Mouse (Mus musculus) heart, embryonic 11.5 days (tissue): ENCODE measurements at regions not wholly inside any gene's neighbourhood (a gene's known extent, or its start where the extent isn't known, plus 50 kb on each side); places are given as distances from the start of the nearest gene placed in this dataset.

Experiments used
- ATAC-seq: fragments of 200-750 bp; cut with Nextera tagmentation; replicated peaks from 2 replicates; pipeline ENCODE4 v1.8.0; 2017; ENCODE audit warnings: moderate library complexity; ENCODE audit not compliant: insufficient number of reproducible peaks, low FRiP score, low TSS enrichment
- H3K27ac ChIP-seq: fragments of 300-500 bp; sonication (generic); 2 replicates; pipeline ENCODE4 v1.5.1; 2014; ENCODE audit warnings: mild to moderate bottlenecking, low read depth, low read length
- H3K27me3 ChIP-seq: fragments of 300-500 bp; sonication (generic); 2 replicates; pipeline ENCODE4 v1.6.1; 2014; ENCODE audit warnings: mild to moderate bottlenecking, low read length, mixed read lengths; ENCODE audit not compliant: control insufficient read depth, insufficient read depth
- H3K36me3 ChIP-seq: fragments of 300-500 bp; sonication (generic); 2 replicates; pipeline ENCODE4 v1.6.1; 2014; ENCODE audit warnings: mild to moderate bottlenecking, low read length, moderate library complexity, mixed read lengths; ENCODE audit not compliant: control insufficient read depth, insufficient read depth
- H3K4me1 ChIP-seq: fragments of 300-500 bp; sonication (generic); 2 replicates; pipeline ENCODE4 v1.6.1; 2014; ENCODE audit warnings: low read length; ENCODE audit not compliant: control insufficient read depth, insufficient read depth
- H3K4me2 ChIP-seq: fragments of 300-500 bp; sonication (generic); 2 replicates; pipeline ENCODE4 v1.6.1; 2014; ENCODE audit warnings: mild to moderate bottlenecking, moderate library complexity
- H3K4me3 ChIP-seq: fragments of 300-500 bp; sonication (generic); 2 replicates; pipeline ENCODE4 v1.5.1; 2014; ENCODE audit warnings: low read depth, low read length
- H3K9ac ChIP-seq: fragments of 300-500 bp; sonication (generic); 2 replicates; pipeline ENCODE4 v1.6.1; 2014; ENCODE audit warnings: mild to moderate bottlenecking, low read depth, low read length, moderate library complexity
- H3K9me3 ChIP-seq: fragments of 300-500 bp; sonication (generic); replicated peaks from 2 replicates; pipeline ENCODE4 v1.6.1; 2016; ENCODE audit warnings: low read length; ENCODE audit not compliant: control insufficient read depth
- WGBS: fragments of 180-500 bp; shearing (Covaris S2); extraction: QIAGEN DNeasy Blood & Tissue Kit; methylation state at CpG from one replicate; pipeline ENCODE4 v1.1.7; 2014; ENCODE audit not compliant: insufficient replicate concordance; 5-methylcytosine and 5-hydroxymethylcytosine counted together

DNA sequence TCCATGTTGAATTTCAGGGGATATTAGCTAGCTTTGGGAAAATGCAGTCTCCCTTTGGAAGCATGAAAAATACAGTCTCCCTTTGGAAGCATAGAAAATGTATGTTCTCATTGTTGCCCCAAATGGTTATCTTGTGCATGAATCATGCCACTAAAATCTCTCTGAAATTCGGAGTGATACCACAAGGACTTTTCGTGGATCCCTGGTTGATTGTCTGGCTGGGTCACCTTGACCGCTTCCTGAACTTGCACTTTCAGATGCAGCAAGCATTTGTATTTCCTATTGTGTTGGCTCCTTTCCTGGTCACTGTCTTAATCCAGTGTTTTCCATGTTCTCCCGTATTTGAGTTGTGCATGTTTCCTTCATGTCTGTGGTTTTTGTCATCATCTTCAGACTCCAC is 986.6 kb downstream of the Ttll7 start:
- no peaks in the 10 kb centered on the region for H3K27me3 ChIP-seq
- ATAC-seq = no peak
- no peaks in the 10 kb centered on the region for H3K4me1 ChIP-seq
- no peaks in the 10 kb centered on the region for H3K9me3 ChIP-seq
- WGBS = 74% methylated on average over 4 of the region's 4 CpGs
- no peak overlapping the region for H3K27ac ChIP-seq
- no peak overlapping the region for H3K4me2 ChIP-seq
- H3K9ac ChIP-seq = no peak overlapping the region
- H3K4me3 ChIP-seq = no peak overlapping the region
- no peaks in the 10 kb centered on the region for H3K36me3 ChIP-seq

DNA sequence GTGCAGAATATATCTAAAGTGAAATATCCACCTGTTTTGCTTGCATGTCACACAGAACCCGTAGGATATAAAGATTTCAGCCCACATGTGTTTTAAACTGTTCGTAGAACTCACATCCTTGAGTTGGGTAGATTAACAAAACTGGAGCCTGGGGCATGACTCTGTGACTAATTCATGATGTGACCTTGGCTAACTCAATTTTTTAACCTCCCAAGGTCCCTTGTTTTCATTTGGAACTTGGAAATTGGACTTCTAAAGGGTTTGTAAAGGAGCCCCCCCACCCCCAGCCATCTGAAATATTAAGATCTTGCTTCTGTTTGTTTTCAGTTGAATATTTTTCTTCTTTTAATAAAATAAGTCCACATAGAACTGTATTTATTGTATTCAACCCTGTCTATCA is 983.5 kb downstream of the Ttll7 start:
- H3K9me3 ChIP-seq = no peaks in the 10 kb centered on the region
- 86% methylated on average over 2 of the region's 2 CpGs for WGBS
- H3K27ac ChIP-seq = no peak overlapping the region
- H3K9ac ChIP-seq = no peak overlapping the region
- no peaks in the 10 kb centered on the region for H3K4me1 ChIP-seq
- H3K4me3 ChIP-seq = no peak overlapping the region
- no peaks in the 10 kb centered on the region for H3K27me3 ChIP-seq
- ATAC-seq = no peak
- H3K36me3 ChIP-seq = no peaks in the 10 kb centered on the region
- no peak overlapping the region for H3K4me2 ChIP-seq

DNA sequence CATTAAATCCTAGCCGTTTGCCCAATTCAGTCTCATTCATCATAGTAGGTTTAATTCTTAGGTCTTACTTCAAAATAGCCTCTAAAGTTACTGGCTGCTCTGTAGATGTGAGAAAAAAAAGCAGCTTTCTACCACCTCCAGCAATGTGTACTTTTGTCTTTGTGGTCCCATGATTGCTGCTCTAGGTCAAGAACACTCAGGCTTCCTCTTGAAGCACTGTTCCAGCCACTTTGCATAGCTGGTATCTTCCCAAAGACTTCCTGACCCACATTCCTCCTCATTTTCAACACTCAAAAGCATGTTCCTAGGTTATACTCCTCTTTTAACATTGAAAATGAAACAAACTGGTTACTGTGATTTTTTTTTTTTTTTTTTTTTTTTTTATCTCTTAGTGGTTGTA is 973.2 kb downstream of the Ttll7 start:
- WGBS = 79% methylated on average over 1 of the region's 1 CpGs

DNA sequence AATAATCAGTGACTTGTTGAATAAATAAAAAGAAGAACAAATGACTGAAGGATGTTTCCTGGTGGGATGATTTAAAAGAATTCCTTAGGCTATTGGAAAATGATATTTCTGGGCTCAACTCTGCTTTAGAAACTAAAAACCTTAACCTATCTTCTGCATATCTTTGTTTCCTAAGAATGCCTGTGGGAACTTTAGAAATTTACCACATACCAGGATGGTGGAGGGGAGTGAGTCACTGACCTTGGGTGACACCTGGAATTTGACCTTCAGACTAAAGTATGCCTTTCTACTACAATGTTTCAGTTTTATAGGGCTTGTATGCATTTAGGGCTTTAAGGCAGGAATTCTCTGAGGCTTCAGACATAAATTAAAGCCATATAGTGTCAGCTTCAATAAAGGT is 972.3 kb downstream of the Ttll7 start:
- no peak overlapping the region for H3K4me2 ChIP-seq
- H3K9ac ChIP-seq = no peak overlapping the region
- H3K27ac ChIP-seq = no peak overlapping the region
- H3K36me3 ChIP-seq = no peaks in the 10 kb centered on the region
- H3K4me1 ChIP-seq = no peaks in the 10 kb centered on the region
- ATAC-seq = no peak
- no peak overlapping the region for H3K4me3 ChIP-seq
- H3K27me3 ChIP-seq = no peaks in the 10 kb centered on the region
- H3K9me3 ChIP-seq = no peaks in the 10 kb centered on the region

More for the DNA sequence above, 973.2 kb downstream of the Ttll7 start:
- Histone ChIP-seq H3K27ac (no peak overlapping the region), H3K4me3 (no peak overlapping the region), H3K4me1 (no peaks in the 10 kb centered on the region), H3K4me2 (no peak overlapping the region), H3K36me3 (no peaks in the 10 kb centered on the region), H3K27me3 (no peaks in the 10 kb centered on the region), H3K9ac (no peak overlapping the region), H3K9me3 (no peaks in the 10 kb centered on the region)
- ATAC-seq = no peak

DNA sequence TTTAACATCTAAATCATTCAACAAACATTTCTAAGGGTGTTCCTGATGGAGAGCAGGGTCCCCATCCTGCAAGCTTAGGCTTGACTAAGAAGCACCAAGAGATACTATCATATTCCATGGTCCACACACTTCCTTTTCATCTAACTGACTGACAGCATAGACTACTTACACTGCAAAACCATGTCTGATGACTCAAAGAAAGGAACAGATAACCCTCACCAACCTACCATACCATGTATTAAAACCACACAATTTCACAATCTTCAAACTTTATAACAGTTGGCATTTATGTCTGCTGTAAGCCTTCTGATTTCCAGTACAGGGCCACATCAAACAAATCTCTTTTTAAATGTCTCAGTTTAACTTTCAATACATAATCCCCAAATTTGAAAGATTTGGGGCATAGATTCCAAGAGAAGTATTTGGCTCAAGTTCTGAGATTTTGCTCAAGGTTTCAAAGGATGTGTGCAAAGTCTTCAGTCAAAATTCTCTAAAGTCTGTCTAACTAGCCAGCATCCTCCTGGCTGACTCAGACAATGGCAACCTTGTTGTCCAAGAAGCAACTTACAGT is 962.0 kb downstream of the Ttll7 start:
- Histone ChIP-seq H3K27me3 (no peaks in the 10 kb centered on the region), H3K9me3 (no peaks in the 10 kb centered on the region), H3K27ac (no peak overlapping the region), H3K4me1 (no peaks in the 10 kb centered on the region), H3K4me3 (no peak overlapping the region), H3K4me2 (no peak overlapping the region), H3K9ac (no peak overlapping the region), H3K36me3 (no peaks in the 10 kb centered on the region)
- ATAC-seq = no peak

DNA sequence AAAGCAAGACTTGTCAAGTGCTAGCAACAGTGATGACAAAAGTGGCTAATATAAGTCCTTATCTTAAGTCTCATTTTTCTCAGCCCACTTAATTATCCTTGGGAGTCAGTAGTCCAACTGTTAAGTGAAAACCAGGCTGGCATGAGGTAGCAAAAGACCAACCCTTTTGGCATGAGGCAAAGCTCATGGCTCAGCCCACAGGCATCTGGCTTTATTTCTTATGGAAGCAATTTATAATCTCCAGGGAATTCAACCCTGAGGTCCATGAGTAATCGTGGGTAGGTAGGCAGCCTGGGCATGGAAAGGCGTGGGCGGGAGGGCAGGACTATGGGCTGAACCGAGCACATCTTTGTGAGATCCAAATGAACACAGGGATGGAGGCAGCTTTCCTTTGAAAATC is 950.4 kb downstream of the Ttll7 start:
- no peaks in the 10 kb centered on the region for H3K9me3 ChIP-seq
- H3K27me3 ChIP-seq = no peaks in the 10 kb centered on the region
- no peak overlapping the region for H3K27ac ChIP-seq
- no peak overlapping the region for H3K9ac ChIP-seq
- whole genome bisulfite sequencing = 84% methylated on average over 4 of the region's 4 CpGs
- no peak overlapping the region for H3K4me3 ChIP-seq
- H3K36me3 ChIP-seq = no peaks in the 10 kb centered on the region
- no peak overlapping the region for H3K4me2 ChIP-seq
- ATAC-seq = no peak
- no peaks in the 10 kb centered on the region for H3K4me1 ChIP-seq

DNA sequence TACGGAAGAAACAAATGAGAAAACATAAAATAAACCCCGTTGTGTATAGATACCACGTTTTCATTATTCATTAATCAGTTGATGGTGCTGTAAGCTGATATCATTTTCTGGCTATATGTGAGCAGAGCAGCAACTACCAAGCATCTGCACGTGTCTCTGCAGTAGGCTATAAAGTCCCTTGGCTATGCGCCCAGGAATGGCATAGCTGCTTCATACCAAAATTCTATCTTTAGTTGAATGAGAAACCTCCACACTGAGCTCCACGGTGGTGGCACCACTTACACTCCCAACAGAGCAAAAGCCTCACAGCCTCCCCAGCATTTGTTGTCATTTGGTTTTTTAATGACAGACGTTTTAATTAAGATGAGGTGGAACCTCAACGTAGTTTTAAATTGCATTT is 944.4 kb downstream of the Ttll7 start:
- no peak overlapping the region for H3K4me2 ChIP-seq
- 69% methylated on average over 8 of the region's 8 CpGs for WGBS
- H3K36me3 ChIP-seq = no peaks in the 10 kb centered on the region
- no peak overlapping the region for H3K4me3 ChIP-seq
- no peaks in the 10 kb centered on the region for H3K4me1 ChIP-seq
- no peaks in the 10 kb centered on the region for H3K9me3 ChIP-seq
- no peaks in the 10 kb centered on the region for H3K27me3 ChIP-seq
- no peak overlapping the region for H3K9ac ChIP-seq
- no peak for ATAC-seq
- no peak overlapping the region for H3K27ac ChIP-seq

DNA sequence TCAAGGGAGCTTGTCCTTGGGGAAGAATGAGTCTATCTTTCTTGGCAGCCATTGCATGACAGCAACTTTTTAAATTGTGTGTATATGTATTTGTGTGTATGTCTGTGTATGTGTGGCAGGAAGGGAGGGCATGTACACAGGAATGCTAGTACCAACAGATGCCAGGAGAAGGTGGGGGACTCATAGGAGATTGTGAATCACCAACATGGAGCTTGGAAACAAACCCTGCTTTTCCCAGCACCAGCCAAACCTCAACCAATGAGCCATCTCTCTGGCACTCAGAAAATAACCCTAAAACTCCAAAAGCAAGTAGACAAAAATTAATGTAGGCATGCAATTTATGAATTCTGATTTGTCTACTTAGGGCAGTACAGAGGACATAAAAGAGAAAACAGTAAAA is 942.9 kb downstream of the Ttll7 start:
- Histone ChIP-seq H3K4me3 (no peak overlapping the region), H3K4me2 (no peak overlapping the region), H3K36me3 (no peaks in the 10 kb centered on the region), H3K27me3 (no peaks in the 10 kb centered on the region), H3K9ac (no peak overlapping the region), H3K4me1 (no peaks in the 10 kb centered on the region), H3K9me3 (no peaks in the 10 kb centered on the region), H3K27ac (no peak overlapping the region)
- ATAC-seq = no peak

DNA sequence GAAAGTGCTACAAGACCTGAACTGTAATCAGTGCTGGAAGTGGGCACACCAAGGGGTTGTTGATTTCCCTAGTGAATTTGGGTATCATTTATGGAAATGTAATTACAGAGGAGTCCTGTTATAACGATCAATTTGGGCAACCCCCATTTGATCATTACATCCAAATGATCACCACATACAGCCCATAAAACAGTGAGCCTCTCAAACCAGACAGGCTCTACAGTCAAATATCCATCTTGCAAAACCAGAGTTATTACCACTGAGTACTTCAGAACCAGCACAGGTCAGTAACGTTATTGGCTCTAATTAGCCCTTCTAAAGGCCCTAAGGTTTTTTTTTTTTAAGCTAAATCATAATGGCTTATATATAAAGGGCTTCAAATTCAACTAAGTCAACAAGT is 934.4 kb downstream of the Ttll7 start:
- no peaks in the 10 kb centered on the region for H3K27me3 ChIP-seq
- no peak overlapping the region for H3K4me3 ChIP-seq
- no peak overlapping the region for H3K27ac ChIP-seq
- no peak for ATAC-seq
- no peak overlapping the region for H3K4me2 ChIP-seq
- H3K4me1 ChIP-seq = no peaks in the 10 kb centered on the region
- no peaks in the 10 kb centered on the region for H3K9me3 ChIP-seq
- no peak overlapping the region for H3K9ac ChIP-seq
- no peaks in the 10 kb centered on the region for H3K36me3 ChIP-seq
- WGBS = 72% methylated on average over 2 of the region's 2 CpGs
